8 mouse cellular contexts compared by ENCODE assay signal in the genomic region with DNA sequence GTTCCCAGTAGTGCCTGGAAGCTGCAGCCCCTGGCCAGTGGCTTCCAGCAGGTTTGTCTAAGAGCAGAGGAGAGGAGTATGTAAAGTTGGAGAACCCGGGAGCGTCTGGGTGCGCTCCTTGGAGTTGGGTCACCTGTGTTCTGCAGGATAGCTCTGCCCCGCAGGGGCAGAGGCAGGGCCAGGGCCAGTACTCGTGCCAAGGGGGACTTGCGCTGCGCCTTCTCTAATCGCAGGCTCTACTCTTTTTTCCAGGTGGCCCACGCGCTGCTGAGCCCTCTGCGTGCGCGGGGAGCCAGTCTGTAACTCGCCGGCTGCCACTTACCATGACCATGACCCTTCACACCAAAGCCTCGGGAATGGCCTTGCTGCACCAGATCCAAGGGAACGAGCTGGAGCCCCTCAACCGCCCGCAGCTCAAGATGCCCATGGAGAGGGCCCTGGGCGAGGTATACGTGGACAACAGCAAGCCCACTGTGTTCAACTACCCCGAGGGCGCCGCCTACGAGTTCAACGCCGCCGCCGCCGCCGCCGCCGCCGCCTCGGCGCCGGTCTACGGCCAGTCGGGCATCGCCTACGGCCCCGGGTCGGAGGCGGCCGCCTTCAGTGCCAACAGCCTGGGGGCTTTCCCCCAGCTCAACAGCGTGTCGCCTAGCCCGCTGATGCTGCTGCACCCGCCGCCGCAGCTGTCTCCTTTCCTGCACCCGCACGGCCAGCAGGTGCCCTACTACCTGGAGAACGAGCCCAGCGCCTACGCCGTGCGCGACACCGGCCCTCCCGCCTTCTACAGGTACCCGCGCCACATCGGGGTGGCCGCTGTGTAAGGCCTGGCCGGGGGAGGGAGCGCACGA.
DNase-seq lines count a peak whose midpoint lies in the region; ATAC-seq and TF ChIP-seq lines count a peak whose summit lies in the region.

No protein-coding gene starts in this region.

- H3K4me2 ChIP-seq in hindbrain, embryonic 16.5 days (ENCODE audit: low read length) = peak overlapping the region; percentile 99
- H3K4me2 ChIP-seq in liver, embryonic 14.5 days (ENCODE audit: low read depth) = peak overlapping the region; percentile 40

- peak overlapping the region; percentile 76 for H3K9ac ChIP-seq in hindbrain, embryonic 16.5 days (ENCODE audit: low read depth, low read length)
- H3K9ac ChIP-seq in liver, embryonic 14.5 days (replicated peaks) = no peak overlapping the region

- peak; percentile 85 for ATAC-seq in hindbrain, embryonic 16.5 days
- no peak for ATAC-seq in liver, embryonic 14.5 days (ENCODE audit: insufficient read depth)
- no peak for ATAC-seq in activated CD4-positive, CD25-positive, alpha-beta regulatory T cell, adult 4 months

- intact Hi-C loops in gastrocnemius, adult 2 months (cut with DNase I) = loop anchor here (5.0 kb wide), 2 partner anchors 40 to 95 kb away; no protein-coding TSS in a partner anchor

- TF ChIP-seq EP300 in liver, embryonic 14.5 days (IDR thresholded peaks at IDR 0.05; ENCODE audit: low read depth) = no peak

- H3K4me3 ChIP-seq in gastrocnemius, adult 2 months = peak overlapping the region; percentile 76
- peak overlapping the region; percentile 59 for H3K4me3 ChIP-seq in embryonic facial prominence, embryonic 10.5 days
- H3K4me3 ChIP-seq in hindbrain, embryonic 16.5 days (ENCODE audit: low read length) = peak overlapping the region; percentile 68
- H3K4me3 ChIP-seq in liver, embryonic 14.5 days (ENCODE audit: insufficient read depth in 1 of 2, low read depth in 2 of 2, low read length in 2 of 2) = peak overlapping the region in 1 of 2 experiments; percentile 5; a peak in 2 of 4 replicates

- no peaks in the 10 kb centered on the region for H3K36me3 ChIP-seq in embryonic facial prominence, embryonic 10.5 days (replicated peaks)
- H3K36me3 ChIP-seq in hindbrain, embryonic 16.5 days (ENCODE audit: control insufficient read depth, insufficient read depth, low read length) = no peaks in the 10 kb centered on the region
- no peaks in the 10 kb centered on the region for H3K36me3 ChIP-seq in liver, embryonic 14.5 days (replicated peaks; ENCODE audit: control insufficient read depth, insufficient read depth, low read depth)

- DNase-seq in gastrocnemius, adult 2 months = peak; percentile 66
- no peak for DNase-seq in gastrocnemius, postnatal 4 days (ENCODE audit: low spot score in 2 of 2)
- DNase-seq in ES-CJ7 (ENCODE audit: low read depth, low spot score) = peak; percentile 10
- peak; percentile 52 for DNase-seq in embryonic facial prominence, embryonic 10.5 days (ENCODE audit: low spot score)
- no peak for DNase-seq in liver, embryonic 14.5 days (ENCODE audit: low read depth in 3 of 3, low spot score in 3 of 3)
- DNase-seq in ovary, postnatal 36 days (ENCODE audit: low spot score) = peak; percentile 45

- H3K4me1 ChIP-seq in embryonic facial prominence, embryonic 10.5 days = peaks cover 14% of the 10 kb centered on the region
- peaks cover 13% of the 10 kb centered on the region for H3K4me1 ChIP-seq in hindbrain, embryonic 16.5 days (ENCODE audit: control insufficient read depth, insufficient read depth, low read depth, low read length)
- H3K4me1 ChIP-seq in liver, embryonic 14.5 days (replicated peaks; ENCODE audit: control insufficient read depth in 2 of 2, insufficient read depth in 2 of 2, low read length in 1 of 2) = no peaks in the 10 kb centered on the region

- H3K27ac ChIP-seq in gastrocnemius, adult 2 months = peak overlapping the region; percentile 91
- no peak overlapping the region for H3K27ac ChIP-seq in embryonic facial prominence, embryonic 10.5 days (replicated peaks)
- H3K27ac ChIP-seq in hindbrain, embryonic 16.5 days (ENCODE audit: low read depth, low read length) = no peak overlapping the region
- no peak overlapping the region for H3K27ac ChIP-seq in liver, embryonic 14.5 days

- WGBS in embryonic facial prominence, embryonic 10.5 days = under 1% methylated on average over 68 of the region's 68 CpGs
- under 1% methylated on average over 68 of the region's 68 CpGs for WGBS in hindbrain, embryonic 16.5 days
- 1% methylated on average over 68 of the region's 68 CpGs for WGBS in liver, embryonic 14.5 days (ENCODE audit: insufficient replicate concordance)

- H3K27me3 ChIP-seq in embryonic facial prominence, embryonic 10.5 days (replicated peaks; ENCODE audit: low read depth, poor library complexity, severe bottlenecking) = peaks cover 72% of the 10 kb centered on the region
- H3K27me3 ChIP-seq in hindbrain, embryonic 16.5 days (replicated peaks; ENCODE audit: control insufficient read depth, insufficient read depth, low read length) = peaks cover 16% of the 10 kb centered on the region
- H3K27me3 ChIP-seq in liver, embryonic 14.5 days (ENCODE audit: control insufficient read depth, insufficient read depth, low read length) = peaks cover 38% of the 10 kb centered on the region

- no peak for TF ChIP-seq CTCF in gastrocnemius, adult 2 months (IDR thresholded peaks at IDR 0.05)
- no peak for TF ChIP-seq CTCF in liver, embryonic 14.5 days (IDR thresholded peaks at IDR 0.05; ENCODE audit: low read depth)

- H3K9me3 ChIP-seq in embryonic facial prominence, embryonic 10.5 days = no peaks in the 10 kb centered on the region
- H3K9me3 ChIP-seq in hindbrain, embryonic 16.5 days (ENCODE audit: control insufficient read depth, low read length) = no peaks in the 10 kb centered on the region
- no peaks in the 10 kb centered on the region for H3K9me3 ChIP-seq in liver, embryonic 14.5 days (ENCODE audit: control insufficient read depth, low read length)

Comparison
In these comparisons a context has a peak if more than half of its experiments do, and no peak if none do; other contexts are left out.
1. DNase-seq: peak in gastrocnemius, adult 2 months (single experiment), ES-CJ7 (single experiment), embryonic facial prominence, embryonic 10.5 days (single experiment) and ovary, postnatal 36 days (single experiment); none in gastrocnemius, postnatal 4 days (0 of 2) and liver, embryonic 14.5 days (0 of 3).